Mouse (Mus musculus) kidney, postnatal 4 days (tissue): ENCODE measurements at regions not wholly inside any gene's neighbourhood (a gene's known extent, or its start where the extent isn't known, plus 50 kb on each side); places are given as distances from the start of the nearest gene placed in this dataset.
A peak's percentile ranks its signal among the peaks of the same experiment; 100 is the strongest.

Experiments
- DNase-seq, 2 experiments: peaks; one replicate each; pipeline ENCODE4 v3.0.0; 2021; ENCODE audit warnings: mixed read lengths in 2 of 2

DNA sequence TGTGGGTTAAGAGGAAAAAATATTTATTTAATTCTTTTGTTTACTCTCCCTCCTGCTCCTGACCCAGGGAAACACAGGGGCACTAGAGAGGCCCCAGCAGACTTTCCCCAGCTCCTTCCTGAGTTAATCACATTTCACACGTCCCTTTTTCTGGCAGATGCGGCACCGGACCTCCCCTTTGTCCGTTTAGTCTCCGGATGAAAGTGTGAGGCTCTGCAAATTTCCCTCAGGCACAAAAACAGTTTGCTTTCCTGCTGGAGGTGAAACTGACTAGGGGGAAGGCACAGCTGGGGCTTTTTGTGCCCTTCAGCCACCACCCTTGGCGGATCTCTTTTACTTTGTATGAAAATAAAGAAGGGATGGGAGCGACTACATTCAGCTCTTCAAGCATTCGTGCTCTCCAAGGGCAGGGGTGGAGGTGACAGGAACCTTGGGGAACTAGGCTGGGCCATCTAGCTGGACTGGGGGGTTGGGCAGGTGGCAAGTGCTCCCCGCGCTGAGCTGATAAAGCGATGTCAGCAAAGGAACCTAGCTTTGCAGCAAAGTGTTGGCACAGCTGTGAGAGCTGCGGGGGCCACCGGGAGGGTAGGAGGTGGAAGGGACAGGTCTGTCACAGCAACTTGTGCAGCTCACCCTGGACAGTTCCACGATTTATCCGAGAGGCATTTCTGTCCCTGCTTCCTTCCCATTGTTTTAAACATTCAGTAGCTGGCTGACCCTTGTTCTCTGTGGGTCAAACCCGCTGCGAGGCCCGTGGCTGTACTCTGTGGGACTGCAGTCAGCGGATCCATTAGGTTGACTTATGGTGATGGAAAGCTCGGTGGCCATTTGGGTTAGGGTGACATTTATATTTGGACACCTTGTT is 329.6 kb downstream of the Ttll7 start:
- peak; percentile 42 to 46 for DNase-seq

DNA sequence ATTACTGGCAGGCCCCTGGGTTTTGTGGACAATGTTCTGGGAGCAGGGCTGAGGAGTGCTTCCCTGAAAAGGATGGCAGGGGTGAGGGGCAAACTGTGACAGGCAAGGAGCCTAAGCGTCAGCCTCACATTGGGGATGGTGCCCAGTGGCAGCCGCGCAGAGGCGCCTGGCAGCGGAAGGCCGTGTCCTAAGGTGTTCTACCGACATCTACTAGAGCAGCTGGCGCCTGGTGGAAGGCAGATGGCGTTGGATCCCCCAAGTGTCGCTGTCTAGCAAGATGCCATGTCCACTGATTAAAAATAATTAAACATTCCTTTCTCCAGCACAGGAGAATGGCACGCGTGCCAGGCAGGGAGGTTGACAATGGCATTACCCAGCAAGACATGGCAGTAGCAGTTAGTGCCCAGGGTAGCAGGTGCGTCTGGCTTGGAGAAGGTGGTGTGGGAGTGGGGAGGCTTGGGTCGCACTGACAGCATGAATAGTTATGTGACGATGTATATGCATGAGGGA is 330.3 kb downstream of the Ttll7 start:
- DNase-seq, result no peak

- peak in 1 of 2 experiments; percentile 7 for DNase-seq
Observed at GRCm38 (mm10) chr3:147183656-147184290, 331.6 kb downstream of the Ttll7 start.

DNA sequence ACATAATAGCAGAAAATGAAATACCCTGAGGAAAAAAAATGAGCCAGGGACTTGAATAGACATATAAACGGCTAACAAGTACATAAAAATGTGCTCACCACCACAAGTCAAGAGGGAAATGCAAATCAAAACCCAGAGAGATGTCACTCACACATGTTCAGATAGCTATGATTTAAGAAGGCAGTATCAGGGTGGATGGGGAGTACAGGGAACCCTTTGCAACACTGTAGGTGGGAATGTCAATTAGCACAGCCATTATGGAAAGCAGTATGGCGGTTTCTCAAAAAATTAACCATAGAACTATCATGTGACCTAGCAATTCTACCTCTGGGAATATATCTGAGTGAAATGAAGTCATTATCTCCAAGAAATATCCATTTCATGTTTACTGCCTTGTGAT is 337.6 kb downstream of the Ttll7 start:
- DNase-seq, result no peak

- DNase-seq, result no peak
Observed at GRCm38 (mm10) chr3:147196626-147197025, 344.5 kb downstream of the Ttll7 start.

DNA sequence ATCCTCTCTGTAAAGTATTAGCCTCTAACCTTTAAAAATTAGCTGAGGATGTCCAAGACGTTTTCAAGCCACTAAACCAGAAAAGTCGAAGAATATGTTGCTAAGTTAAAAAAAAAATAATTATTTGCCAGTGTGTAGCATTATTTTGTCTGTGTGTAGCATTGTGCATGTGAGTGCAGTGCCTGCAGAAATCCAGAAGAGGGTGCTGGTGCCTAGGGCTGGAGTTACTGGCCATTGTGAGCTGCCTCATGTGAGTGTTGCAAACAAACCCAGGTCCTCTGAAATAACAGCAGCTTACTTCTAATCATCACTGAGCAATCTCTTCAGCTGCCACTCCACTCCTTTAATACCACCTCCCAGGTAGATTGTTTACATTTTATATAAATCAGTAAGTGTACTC is 345.0 kb downstream of the Ttll7 start:
- peak in 1 of 2 experiments; percentile 10 for DNase-seq

GRCm38 (mm10) chr3:147211127-147211940 is 359.2 kb downstream of the Ttll7 start:
- no peak for DNase-seq

- peak in 1 of 2 experiments; percentile 6 for DNase-seq
Observed at GRCm38 (mm10) chr3:147228663-147229062, 376.5 kb downstream of the Ttll7 start.

GRCm38 (mm10) chr3:147230594-147230993 is 378.4 kb downstream of the Ttll7 start:
- no peak for DNase-seq

DNA sequence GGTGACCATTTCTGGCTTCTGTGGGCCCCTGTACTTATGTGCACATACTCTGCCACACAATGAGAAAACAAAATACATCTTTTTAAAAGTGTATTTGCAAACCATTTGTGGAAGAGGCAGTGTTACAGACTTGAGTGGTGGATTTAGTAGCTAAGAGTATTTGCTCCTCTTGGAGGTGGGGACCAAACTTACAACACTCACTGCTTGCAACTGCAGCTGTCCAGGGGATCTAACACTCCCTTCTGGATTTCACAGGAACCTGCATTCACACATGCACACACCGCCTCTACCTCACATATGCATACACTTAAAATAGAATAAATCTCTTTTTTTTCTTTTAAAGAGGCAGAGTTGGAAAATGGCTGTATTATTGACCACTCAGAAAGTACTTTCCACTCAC is 386.2 kb downstream of the Ttll7 start:
- no peak for DNase-seq

DNA sequence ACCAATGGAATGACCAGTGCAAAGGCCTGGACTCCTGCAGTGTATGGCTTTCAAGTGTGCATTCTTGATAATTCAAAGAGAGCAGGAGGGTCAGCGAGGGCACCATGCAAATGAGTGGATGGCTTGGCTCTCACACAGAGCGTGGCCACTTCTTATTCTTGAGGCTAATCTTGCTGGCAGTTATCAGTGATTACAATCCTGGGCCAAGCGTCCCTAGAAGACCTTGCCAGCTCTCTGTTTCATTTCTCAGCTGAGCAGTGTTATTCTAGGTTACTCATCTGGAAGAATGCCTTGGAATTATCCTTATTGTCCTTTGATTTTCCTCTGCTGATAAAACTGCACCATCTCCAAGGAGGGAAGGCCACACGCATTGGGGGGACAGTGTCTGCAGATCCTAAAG is 388.5 kb downstream of the Ttll7 start:
- no peak for DNase-seq

DNA sequence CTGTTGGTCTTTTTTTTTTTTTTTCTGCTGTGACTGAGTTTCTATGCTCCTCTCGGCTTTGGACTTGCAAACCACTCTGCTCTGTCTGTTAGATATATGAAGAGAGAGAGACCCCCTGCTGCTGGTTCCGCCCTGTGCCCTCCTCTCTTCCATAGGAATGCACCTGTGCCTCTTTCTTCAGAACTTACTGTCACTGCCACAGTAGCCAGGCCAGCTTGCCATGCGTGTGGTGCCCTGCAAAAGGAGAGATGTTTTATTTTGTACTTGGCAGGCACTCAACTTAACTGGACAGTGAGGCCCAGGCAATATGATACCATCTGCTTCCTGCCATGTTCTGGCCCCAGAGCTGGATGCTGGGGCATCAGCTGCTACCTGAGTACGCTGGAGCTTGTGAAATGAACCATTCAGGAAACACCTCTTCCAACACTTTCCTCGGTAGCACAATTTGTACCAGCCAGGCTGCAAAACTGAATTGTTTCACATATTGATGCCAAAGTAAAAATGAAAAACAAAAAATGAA is 392.8 kb downstream of the Ttll7 start:
- no peak for DNase-seq

GRCm38 (mm10) chr3:147246141-147246540 is 394.0 kb downstream of the Ttll7 start:
- DNase-seq, result no peak

- no peak for DNase-seq
Observed at GRCm38 (mm10) chr3:147249466-147249865, 397.3 kb downstream of the Ttll7 start.

DNA sequence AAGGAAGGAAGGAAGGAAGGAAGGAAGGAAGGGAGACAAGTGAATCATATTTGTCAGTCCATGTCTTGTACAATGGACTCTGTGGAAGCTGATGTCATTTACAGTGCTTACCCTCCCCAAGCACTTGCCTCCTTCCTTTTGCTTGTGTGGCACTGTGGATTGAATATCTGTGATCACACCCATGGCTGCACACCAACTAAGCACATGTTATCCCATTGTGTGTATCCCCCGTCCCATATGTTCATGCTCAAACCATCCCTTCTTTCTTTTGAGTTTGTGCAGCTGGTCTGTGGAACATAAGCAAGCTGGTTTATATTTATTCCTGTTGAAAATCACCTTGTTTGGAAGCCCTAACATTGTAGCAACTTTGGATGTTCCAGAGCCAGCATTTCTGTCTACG is 397.7 kb downstream of the Ttll7 start:
- no peak for DNase-seq

- DNase-seq, result no peak
Observed at GRCm38 (mm10) chr3:147252226-147252788, 400.1 kb downstream of the Ttll7 start.

DNA sequence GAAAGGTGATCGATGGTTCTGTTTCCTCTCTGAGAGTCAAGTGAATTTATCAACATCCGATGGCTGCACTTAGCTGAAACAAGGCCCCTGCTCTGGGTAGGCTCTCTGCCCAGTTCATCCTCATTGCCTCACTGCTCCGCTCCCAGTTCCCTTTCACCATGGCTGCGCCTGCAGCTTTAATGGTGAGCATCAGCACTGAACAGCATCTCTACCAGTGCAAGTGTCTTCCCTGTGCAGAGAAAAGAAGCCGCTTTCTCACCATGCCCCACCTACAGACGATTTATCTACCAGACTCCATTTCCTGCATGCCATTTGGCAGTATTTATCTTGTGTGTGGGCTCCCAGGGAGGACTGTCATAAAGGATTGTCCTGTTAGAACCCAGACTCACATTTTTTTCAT is 400.6 kb downstream of the Ttll7 start:
- DNase-seq, result no peak

GRCm38 (mm10) chr3:147254454-147254853 is 402.3 kb downstream of the Ttll7 start:
- no peak for DNase-seq

DNA sequence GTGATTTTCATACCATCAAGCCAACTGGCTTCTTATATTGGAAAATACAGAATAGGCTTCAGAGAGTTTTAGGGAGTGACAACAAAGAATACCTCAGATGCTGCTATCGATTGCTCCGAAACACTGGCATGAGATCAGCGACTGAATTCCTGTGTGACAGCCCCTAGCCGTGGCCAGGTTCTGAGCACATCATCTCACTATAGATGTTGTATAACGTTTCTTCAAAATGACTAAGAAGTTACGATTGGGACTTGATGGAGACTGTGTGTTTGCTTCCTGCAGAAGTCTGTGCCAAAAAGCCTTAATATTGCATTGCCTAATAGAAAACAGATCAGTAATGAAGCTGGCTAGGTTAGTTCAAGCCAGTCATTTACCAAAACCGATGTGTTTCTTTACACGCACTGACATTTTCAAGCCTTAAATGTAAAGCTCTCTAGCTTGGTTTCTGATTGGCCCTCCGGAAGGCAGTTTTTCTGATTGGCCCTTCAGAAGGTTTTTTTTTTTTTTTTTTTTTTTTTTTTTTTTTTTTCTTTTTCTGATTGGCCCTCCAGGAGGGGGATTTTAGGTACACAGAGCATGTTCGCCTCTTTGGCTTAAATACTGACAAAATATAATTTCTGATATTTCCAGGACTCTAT is 408.9 kb downstream of the Ttll7 start:
- DNase-seq, result no peak

DNA sequence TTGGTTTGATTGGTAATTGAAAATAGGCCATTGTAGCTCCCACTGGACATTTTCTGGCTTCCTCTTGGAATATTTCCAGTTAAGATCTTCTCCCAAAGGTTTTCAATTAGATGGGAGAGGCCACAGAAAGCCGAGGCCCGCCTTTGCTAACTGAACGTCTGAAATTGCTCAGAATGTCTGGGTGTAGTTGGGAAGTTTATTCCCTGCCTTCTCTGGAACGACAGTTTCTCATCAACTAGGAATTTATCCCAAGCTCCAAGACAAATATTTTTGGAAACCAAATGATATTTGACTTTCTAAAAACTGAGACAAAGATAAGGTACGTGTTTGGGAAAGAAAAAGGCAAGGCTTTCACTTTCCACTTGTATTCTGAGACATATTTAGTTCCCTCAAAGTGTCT is 414.4 kb downstream of the Ttll7 start:
- DNase-seq, result peak in 1 of 2 experiments; percentile 11

DNA sequence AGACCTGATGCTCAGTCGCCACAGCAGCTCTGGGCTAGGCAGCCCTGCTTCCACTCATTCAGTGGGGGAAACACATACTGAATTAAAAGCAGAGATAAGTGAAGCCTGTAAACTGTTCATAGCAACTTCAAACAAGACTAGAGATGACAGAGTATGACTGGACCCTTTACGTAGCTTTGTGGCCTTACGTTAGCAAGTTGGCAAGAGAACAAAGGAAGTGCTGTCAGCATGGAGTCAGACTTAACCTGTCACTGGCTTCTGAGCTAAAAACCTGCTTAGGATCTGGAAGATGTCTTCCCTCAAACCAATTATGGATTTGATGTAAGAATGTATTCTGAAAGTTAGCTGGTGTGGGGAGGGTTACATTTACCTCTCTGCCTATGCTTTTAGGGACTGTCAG is 421.3 kb downstream of the Ttll7 start:
- no peak for DNase-seq

DNA sequence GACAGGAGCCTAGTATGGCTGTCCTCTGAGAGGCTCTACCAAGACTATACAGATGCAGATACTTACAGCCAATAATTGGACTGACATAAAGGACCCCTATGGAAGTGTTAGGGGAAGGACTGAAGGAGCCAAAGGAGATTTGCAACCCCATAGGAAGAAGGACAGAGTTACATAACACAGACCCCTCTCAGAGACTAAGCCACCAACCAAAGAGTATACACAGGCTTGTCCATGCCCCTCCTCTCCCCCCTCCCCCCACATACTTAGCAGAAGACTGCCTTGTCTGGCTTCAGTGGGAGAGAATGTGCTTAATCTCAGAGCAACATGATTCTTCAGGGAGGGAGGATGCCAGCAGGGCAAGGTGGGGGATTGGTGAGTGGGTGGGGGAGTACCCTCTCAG is 426.4 kb downstream of the Ttll7 start:
- DNase-seq, result no peak
